Mouse (Mus musculus) CD4-positive, CD25-positive, alpha-beta regulatory T cell, adult 9 weeks (primary cell): ENCODE data around the gene Gm2696. TPM values are rescaled to one million over a fixed set of nuclear protein-coding genes. Genes with fewer than 3 reads are reported as not detected.

ENCODE experiments used
- polyA plus RNA-seq: library from polyadenylated mRNA; unstranded; fragments of 100-300 nt; shearing (Covaris generic); gene quantifications from one replicate; pipeline ENCODE4 v1.2.1, GENCODE M21; 2017

The Gm2696 gene
- polyA plus RNA-seq: not detected

DNA sequence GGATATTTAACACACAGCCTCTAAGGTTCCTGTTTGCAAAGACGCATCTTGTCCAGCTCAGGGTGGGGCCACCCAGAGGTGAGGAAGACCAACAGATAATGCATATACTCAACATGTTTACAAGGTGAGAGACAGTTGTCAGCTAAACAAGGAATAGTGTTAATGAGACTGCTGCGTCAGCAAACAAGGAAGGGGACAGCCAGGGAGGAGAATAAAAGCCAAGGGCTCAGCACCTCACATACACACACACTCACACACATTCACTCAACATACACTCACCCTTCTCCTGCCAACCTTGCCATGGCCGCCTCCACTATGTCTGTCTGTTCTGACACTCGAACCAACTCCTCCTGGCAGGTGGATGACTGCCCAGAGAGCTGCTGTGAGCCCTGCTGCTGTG is at the start of gene Gm2696:
Gene Gm2696 (plus strand): TSS at position 301 of the 400 bp plus-strand sequence.

DNA sequence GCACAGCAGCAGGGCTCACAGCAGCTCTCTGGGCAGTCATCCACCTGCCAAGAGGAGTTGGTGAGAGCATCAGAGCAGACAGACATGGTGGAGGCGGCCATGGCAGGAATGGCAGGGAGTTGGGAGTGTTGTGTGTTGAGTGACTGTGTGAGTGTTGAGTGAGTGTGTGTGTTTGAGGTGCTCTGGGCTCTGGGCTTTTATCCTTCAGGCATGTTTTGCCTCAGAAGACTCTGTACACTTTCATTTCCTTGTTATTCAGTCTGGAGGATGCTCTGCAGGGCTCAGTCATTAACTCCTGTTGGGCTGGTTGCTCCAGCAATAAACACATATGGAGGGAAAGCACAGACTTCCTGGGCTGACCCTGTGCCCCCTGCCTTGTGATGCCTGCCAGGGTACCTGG is 43.3 kb upstream of the Gm2696 start, which contains the start of gene Gm3238:
Gene Gm3238 (minus strand): TSS at position 101 of the 400 bp plus-strand sequence.

DNA sequence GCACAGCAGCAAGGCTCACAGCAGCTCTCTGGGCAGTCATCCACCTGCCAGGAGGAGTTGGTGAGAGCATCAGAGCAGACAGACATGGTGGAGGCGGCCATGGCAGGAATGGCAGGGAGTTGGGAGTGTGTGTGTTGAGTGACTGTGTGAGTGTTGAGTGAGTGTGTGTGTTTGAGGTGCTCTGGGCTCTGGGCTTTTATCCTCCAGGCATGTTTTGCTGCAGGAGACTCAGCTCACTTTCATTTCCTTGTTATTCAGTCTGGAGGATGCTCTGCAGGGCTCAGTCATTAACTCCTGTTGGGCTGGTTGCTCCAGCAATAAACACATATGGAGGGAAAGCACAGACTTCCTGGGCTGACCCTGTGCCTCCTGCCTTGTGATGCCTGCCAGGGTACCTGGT is 37.6 kb upstream of the Gm2696 start, which contains the start of gene Gm7138:
Gene Gm7138 (minus strand): TSS at position 101 of the 400 bp plus-strand sequence.

DNA sequence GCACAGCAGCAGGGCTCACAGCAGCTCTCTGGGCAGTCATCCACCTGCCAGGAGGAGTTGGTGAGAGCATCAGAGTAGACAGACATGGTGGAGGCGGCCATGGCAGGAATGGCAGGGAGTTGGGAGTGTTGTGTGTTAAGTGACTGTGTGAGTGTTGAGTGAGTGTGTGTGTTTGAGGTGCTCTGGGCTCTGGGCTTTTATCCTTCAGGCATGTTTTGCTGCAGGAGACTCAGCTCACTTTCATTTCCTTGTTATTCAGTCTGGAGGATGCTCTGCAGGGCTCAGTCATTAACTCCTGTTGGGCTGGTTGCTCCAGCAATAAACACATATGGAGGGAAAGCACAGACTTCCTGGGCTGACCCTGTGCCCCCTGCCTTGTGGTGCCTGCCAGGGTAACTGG is 32.0 kb upstream of the Gm2696 start, which contains the start of gene Gm3250:
Gene Gm3250 (minus strand): TSS at position 101 of the 400 bp plus-strand sequence.

GRCm38 (mm10) chr10:77787876-77788275 is 26.6 kb upstream of the Gm2696 start, which contains the start of gene Gm7137:
TSS of gene Gm7137 (minus strand) at chr10:77788200.

DNA sequence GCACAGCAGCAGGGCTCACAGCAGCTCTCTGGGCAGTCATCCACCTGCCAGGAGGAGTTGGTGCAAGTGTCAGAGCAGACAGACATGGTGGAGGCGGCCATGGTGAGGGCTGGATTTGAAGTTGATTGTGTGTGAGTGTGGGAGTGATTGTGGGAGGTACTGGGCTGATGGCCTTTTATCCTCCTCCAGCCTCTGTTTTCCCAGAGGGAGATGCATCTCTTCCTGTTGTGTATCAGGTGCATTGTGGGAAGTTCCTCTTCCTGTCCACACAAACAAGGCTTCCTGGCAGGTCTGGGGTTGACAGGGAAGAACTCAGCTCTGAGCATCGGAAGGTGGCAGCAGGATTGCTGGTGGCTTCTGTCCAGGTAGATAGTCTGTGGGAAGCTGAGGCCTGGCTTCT is 19.5 kb upstream of the Gm2696 start, which contains the start of gene Gm9639:
Gene Gm9639 (minus strand): TSS at position 101 of the 400 bp plus-strand sequence.

DNA sequence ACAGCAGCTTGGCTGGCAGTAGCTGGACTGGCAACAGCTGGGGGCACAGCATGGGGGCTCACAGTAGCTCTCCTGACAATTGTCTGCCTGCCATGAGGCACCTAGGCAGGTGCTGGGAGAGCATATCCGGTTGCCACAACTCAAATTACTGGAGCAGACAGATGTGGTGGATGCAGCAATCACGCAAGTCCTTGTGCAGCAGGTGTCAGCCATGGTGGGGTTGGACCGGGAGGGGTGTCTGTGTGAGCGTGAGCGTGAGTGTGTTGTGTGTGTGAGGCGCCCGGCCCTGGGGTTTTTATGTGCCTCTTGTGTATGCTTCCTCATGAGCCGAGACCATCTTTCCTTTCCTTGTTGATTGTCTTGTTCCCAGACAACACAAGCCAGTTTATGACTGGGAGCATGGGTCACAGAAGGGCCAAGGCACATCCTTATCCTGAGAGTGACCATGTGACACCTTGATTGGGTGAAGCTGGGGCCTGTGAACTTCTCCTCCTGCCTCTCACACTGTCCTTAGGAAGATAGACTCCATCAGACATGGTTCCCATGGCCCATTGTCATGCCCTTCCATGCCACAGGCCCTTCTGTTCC is 15.5 kb upstream of the Gm2696 start, which contains the start of gene Gm19668:
Gene Gm19668 (minus strand): TSS at position 213 of the 588 bp plus-strand sequence.

DNA sequence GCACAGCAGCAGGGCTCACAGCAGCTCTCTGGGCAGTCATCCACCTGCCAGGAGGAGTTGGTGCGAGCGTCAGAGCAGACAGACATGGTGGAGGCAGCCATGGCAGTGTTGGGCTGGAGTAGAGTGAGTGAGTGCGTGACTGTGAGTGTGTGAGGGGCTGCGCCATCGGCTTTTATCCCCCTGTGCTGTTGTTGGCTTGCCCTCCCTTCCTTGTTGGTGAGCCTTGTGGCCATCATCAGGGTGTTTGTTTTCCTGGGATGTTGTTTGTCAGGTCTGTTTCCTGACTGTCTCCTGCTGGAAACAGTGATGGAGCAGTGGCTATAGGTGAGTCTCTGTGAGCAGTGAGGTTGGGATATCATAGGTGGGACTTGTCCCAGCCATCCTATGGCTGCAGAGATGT is 2.7 kb upstream of the Gm2696 start, which contains the start of gene Gm9507:
Gene Gm9507 (minus strand): TSS at position 101 of the 400 bp plus-strand sequence.

DNA sequence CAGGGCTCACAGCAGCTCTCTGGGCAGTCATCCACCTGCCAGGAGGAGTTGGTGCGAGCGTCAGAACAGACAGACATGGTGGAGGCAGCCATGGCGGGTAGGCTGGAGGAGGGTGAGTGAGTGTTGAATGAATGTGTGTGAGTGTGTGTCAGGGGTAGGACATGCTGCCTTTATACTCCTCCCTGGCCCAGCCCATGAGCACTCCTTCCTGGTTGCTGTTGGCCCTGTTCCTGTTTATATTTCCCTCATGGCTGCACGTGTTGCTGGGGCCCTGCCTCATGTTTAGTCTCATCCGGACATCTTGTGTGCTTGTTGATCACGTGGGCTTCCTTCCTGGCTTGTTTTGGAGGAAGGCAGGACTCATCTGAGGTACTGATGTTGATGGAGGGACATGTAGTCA is 12.5 kb downstream of the Gm2696 start, which contains the start of gene Krtap10-4:
Gene Krtap10-4 (minus strand): TSS at position 145 of the 400 bp plus-strand sequence.

DNA sequence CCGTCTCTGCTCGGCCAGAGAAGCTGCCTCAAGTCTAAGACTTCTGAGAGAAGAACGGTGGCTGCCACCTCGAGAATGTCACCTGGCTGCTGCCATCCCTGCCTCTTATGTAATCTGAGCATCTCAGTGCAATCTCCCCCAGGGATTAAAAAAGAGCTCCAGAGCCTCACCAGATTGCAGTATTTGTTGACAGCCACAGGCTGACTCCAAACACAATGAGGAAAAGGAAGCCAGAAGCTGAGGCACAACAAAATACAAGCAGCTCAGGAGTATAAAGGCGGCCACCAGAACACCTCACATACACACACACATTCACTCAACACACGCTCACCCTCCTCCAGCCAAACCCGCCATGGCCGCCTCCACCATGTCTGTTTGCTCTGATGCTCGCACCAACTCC is 21.2 kb downstream of the Gm2696 start, which contains the start of gene Krtap10-10:
Gene Krtap10-10 (plus strand): TSS at position 301 of the 400 bp plus-strand sequence.

DNA sequence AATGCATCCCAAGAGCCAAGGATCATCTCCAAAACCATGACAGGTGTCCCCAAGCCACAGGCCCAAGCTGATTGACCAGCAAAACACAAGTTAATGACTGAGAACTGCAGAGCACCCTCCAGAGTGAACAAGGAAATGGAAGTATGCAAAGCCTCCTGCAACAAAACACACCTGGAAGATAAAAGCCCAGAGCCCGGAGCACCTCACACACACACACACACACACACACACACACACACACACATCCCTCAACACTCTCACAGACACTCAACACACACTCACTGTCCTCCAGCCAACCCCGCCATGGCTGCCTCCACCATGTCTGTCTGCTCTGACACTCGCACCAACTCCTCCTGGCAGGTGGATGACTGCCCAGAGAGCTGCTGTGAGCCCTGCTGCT is 32.0 kb downstream of the Gm2696 start, which contains the start of gene Gm36176:
Gene Gm36176 (plus strand): TSS at position 301 of the 400 bp plus-strand sequence.

DNA sequence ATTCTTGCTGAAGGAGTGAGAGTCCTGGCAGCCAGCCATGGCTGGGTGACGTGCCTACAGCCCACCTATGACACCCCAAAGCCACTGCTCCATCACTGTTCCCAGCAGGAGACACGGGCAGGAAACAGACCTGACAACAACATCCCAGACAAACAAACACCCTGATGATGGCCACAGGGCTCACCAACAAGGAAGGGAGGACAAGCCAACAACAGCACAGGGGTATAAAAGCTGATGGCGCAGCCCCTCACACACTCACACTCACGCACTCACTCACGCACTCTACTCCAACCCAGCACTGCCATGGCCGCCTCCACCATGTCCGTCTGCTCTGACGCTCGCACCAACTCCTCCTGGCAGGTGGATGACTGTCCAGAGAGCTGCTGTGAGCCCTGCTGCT is 38.1 kb downstream of the Gm2696 start, which contains the start of gene Gm10318:
Gene Gm10318 (plus strand): TSS at position 301 of the 400 bp plus-strand sequence.

GRCm38 (mm10) chr10:77861675-77862074 is 47.2 kb downstream of the Gm2696 start, which contains the start of gene Gm3285:
TSS of gene Gm3285 (plus strand) at chr10:77861975.

Other genes starting within 250 kb of the Gm2696 start
- gene Pttg1ip, start 233.0 kb upstream of the Gm2696 start, polyA plus RNA-seq: 129 TPM
- gene Sumo3, start 208.6 kb upstream of the Gm2696 start, polyA plus RNA-seq: 129 TPM
- gene Gm49325, start 208.5 kb upstream of the Gm2696 start, polyA plus RNA-seq: not detected
- 62.1 TPM for gene Ube2g2, start 192.4 kb upstream of the Gm2696 start, polyA plus RNA-seq
- 0.87 TPM for gene Tspear, start 128.1 kb upstream of the Gm2696 start, polyA plus RNA-seq
- not detected for gene Gm19402, start 123.9 kb upstream of the Gm2696 start, polyA plus RNA-seq
- gene Gm9508, start 117.4 kb upstream of the Gm2696 start, polyA plus RNA-seq: not detected
- gene Gm10272, start 108.1 kb upstream of the Gm2696 start, polyA plus RNA-seq: not detected
- not detected for gene Gm10024, start 103.2 kb upstream of the Gm2696 start, polyA plus RNA-seq
- gene Gm10142, start 98.9 kb upstream of the Gm2696 start, polyA plus RNA-seq: not detected
- gene Krtap12-1, start 94.1 kb upstream of the Gm2696 start, polyA plus RNA-seq: not detected
- not detected for gene Gm10100, start 88.2 kb upstream of the Gm2696 start, polyA plus RNA-seq
- not detected for gene Gm18596, start 72.0 kb upstream of the Gm2696 start, polyA plus RNA-seq
- not detected for gene Gm9736, start 63.3 kb upstream of the Gm2696 start, polyA plus RNA-seq
- gene Gm3233, start 55.0 kb upstream of the Gm2696 start, polyA plus RNA-seq: not detected
- gene Gm3238, start 43.4 kb upstream of the Gm2696 start, polyA plus RNA-seq: not detected
- gene Gm7138, start 37.7 kb upstream of the Gm2696 start, polyA plus RNA-seq: not detected
- not detected for gene Gm3250, start 32.1 kb upstream of the Gm2696 start, polyA plus RNA-seq
- not detected for gene Gm7137, start 26.5 kb upstream of the Gm2696 start, polyA plus RNA-seq
- not detected for gene Gm9639, start 19.6 kb upstream of the Gm2696 start, polyA plus RNA-seq
- gene Gm19668, start 15.5 kb upstream of the Gm2696 start, polyA plus RNA-seq: not detected
- not detected for gene Gm9507, start 2.8 kb upstream of the Gm2696 start, polyA plus RNA-seq
- not detected for gene Krtap10-4, start 12.4 kb downstream of the Gm2696 start, polyA plus RNA-seq
- not detected for gene Krtap10-10, start 21.3 kb downstream of the Gm2696 start, polyA plus RNA-seq
- not detected for gene Gm36176, start 32.1 kb downstream of the Gm2696 start, polyA plus RNA-seq
- not detected for gene Gm10318, start 38.2 kb downstream of the Gm2696 start, polyA plus RNA-seq
- gene Gm3285, start 47.3 kb downstream of the Gm2696 start, polyA plus RNA-seq: not detected
- gene Lrrc3, start 87.9 kb downstream of the Gm2696 start, polyA plus RNA-seq: not detected
- gene Trpm2, start 155.9 kb downstream of the Gm2696 start, polyA plus RNA-seq: 0.53 TPM
- gene 1810043G02Rik, start 163.8 kb downstream of the Gm2696 start, polyA plus RNA-seq: 11.0 TPM
- 98.7 TPM for gene Pfkl, start 195.4 kb downstream of the Gm2696 start, polyA plus RNA-seq
- gene Dnmt3l, start 227.3 kb downstream of the Gm2696 start, polyA plus RNA-seq: not detected
- gene Aire, start 228.9 kb downstream of the Gm2696 start, polyA plus RNA-seq: 0.27 TPM